In the genomic region with DNA sequence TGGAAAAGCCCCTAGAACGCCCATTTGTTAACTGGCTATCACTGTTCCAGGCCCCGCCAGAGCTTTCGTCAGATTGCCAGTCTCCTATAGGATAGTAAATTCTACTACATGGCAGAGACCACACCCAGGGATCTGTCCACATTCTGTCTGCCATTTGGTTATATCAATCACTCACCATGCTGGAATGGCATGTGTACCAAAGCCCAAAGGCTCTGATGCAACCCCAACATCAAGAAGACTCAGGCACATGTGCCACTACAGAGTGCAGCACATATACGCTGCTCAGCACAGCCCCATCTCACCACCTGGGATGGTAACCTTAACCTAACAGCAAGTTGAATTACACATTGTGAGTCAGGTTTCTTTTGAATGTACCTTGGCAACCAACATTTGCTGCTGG, we compare ENCODE assay signal across 19 mouse cellular contexts. TPM values are rescaled to one million over a fixed set of nuclear protein-coding genes. Genes with fewer than 3 reads are reported as not detected.
A peak's percentile ranks its signal among the peaks of the same experiment; 100 is the strongest.
DNase-seq lines count a peak whose midpoint lies in the region; ATAC-seq and TF ChIP-seq lines count a peak whose summit lies in the region.
"Had no signal": no experiment of that assay in that cellular context is flagged by ENCODE, and none has a peak within 500 bp of the region (broad histone marks: within the 10 kb centered on the region; RNA-seq: fewer than 3 reads in every experiment).

No protein-coding gene starts in this region.

- no peak overlapping the region for H3K27ac ChIP-seq in midbrain, embryonic 15.5 days

- H3K36me3 ChIP-seq in C2C12 (ENCODE audit: control insufficient read depth, insufficient read depth) (peaks cover 3% of the 10 kb centered on the region), myocyte (ENCODE audit: control insufficient read depth, insufficient read depth) (no peaks in the 10 kb centered on the region)
- peaks cover 6% of the 10 kb centered on the region for H3K36me3 ChIP-seq in midbrain, embryonic 15.5 days (replicated peaks)

- TF ChIP-seq CTCF in C2C12 (IDR thresholded peaks at IDR 0.05; ENCODE audit: control insufficient read depth, insufficient read depth, insufficient read length): no peak

- H3K4me3 ChIP-seq in C2C12 (ENCODE audit: insufficient read depth, poor library complexity, severe bottlenecking): no peak overlapping the region
- H3K4me3 ChIP-seq in myocyte: no peak overlapping the region
- no peak overlapping the region for H3K4me3 ChIP-seq in midbrain, embryonic 15.5 days

- no peaks in the 10 kb centered on the region for H3K27me3 ChIP-seq in C2C12 (ENCODE audit: control insufficient read depth, insufficient read depth, insufficient read length)
- H3K27me3 ChIP-seq in myocyte (ENCODE audit: control insufficient read depth, insufficient read depth, insufficient read length): no peaks in the 10 kb centered on the region
- H3K27me3 ChIP-seq in midbrain, embryonic 15.5 days (replicated peaks): no peaks in the 10 kb centered on the region
- H3K27me3 ChIP-seq: CH12.LX, Patski had no signal

- H3ac ChIP-seq in C2C12 (ENCODE audit: control insufficient read depth, insufficient read length, low read depth) (no peak overlapping the region), myocyte (ENCODE audit: control insufficient read depth, insufficient read length) (no peak overlapping the region)

- H3K4me2 ChIP-seq in myocyte (ENCODE audit: low read depth): peak overlapping the region; percentile 61
- H3K4me2 ChIP-seq in midbrain, embryonic 15.5 days: no peak overlapping the region

- no peak for DNase-seq in layer of hippocampus, adult 8-10 months (ENCODE audit: low spot score in 2 of 2)
- DNase-seq: adrenal gland, adult 2 months; adrenal gland, adult 8-10 months; adrenal gland, postnatal 10 days; adrenal gland, postnatal 14 days; adrenal gland, postnatal 25 days; adrenal gland, postnatal 36 days; B cell, adult 2 months; cerebellum, adult 11 months; cerebellum, adult 11-12 months; cerebellum, adult 18-20 months; cerebellum, adult 2 months had no signal

- no peak for ATAC-seq in midbrain, embryonic 15.5 days (replicated peaks)
- ATAC-seq: activated CD4-positive, CD25-positive, alpha-beta regulatory T cell, adult 4 months; CD4-positive, CD25-positive, alpha-beta regulatory T cell, adult 4 months; Patski had no signal

- WGBS in midbrain, embryonic 15.5 days: 94% methylated on average over 4 of the region's 4 CpGs

- no peaks in the 10 kb centered on the region for H3K9me3 ChIP-seq in midbrain, embryonic 15.5 days

- H3K79me3 ChIP-seq in C2C12 (ENCODE audit: low read depth): no peaks in the 10 kb centered on the region

- no peaks in the 10 kb centered on the region for H3K4me1 ChIP-seq in midbrain, embryonic 15.5 days

- no peaks in the 10 kb centered on the region for H3K79me2 ChIP-seq in C2C12 (ENCODE audit: control insufficient read depth, insufficient read depth)
- H3K79me2 ChIP-seq in myocyte (ENCODE audit: control insufficient read depth, insufficient read depth): no peaks in the 10 kb centered on the region

- TF ChIP-seq POLR2A in myocyte (IDR thresholded peaks at IDR 0.05; ENCODE audit: insufficient read length, low read depth): peak; percentile 42

- no peak overlapping the region for H3K9ac ChIP-seq in midbrain, embryonic 15.5 days

TF ChIP-seq in C2C12, 6 proteins besides CTCF, POLR2A, EP300 and RAD21:
- TF ChIP-seq FOSL1 (IDR thresholded peaks at IDR 0.05; ENCODE audit: insufficient read depth, low read length, poor library complexity, severe bottlenecking) (no peak), CEBPB (IDR thresholded peaks at IDR 0.05; ENCODE audit: low read depth) (peak; percentile 4), USF1 (IDR thresholded peaks at IDR 0.05; ENCODE audit: low read depth) (no peak), MAX (IDR thresholded peaks at IDR 0.05) (no peak), MYOD1 (IDR thresholded peaks at IDR 0.05; ENCODE audit: control insufficient read depth, insufficient read length, low read depth) (peak; percentile 78), MYOG (IDR thresholded peaks at IDR 0.05; ENCODE audit: control insufficient read depth, extremely low read depth, insufficient read length) (no peak)

TF ChIP-seq in myocyte, 11 proteins besides CTCF, POLR2A, EP300 and RAD21:
- peak in 1 of 3 experiments; percentile 35 for TF ChIP-seq MYOG (IDR thresholded peaks at IDR 0.05; ENCODE audit: control insufficient read depth in 1 of 3, insufficient read depth in 1 of 3, insufficient read length in 2 of 3, low read depth in 2 of 3)
- peak; percentile 90 for TF ChIP-seq MAX (IDR thresholded peaks at IDR 0.05; ENCODE audit: low read depth)
- TF ChIP-seq USF1 (IDR thresholded peaks at IDR 0.05; ENCODE audit: low read depth): no peak
- no peak for TF ChIP-seq POLR2AphosphoS2 (IDR thresholded peaks at IDR 0.05; ENCODE audit: insufficient read length, low read depth)
- TF ChIP-seq CEBPB (IDR thresholded peaks at IDR 0.05; ENCODE audit: insufficient read depth, poor library complexity, severe bottlenecking): peak; percentile 87
- peak; percentile 14 to 89 (median 70) for TF ChIP-seq MYOD1 (IDR thresholded peaks at IDR 0.05; ENCODE audit: control insufficient read depth in 1 of 3, insufficient read length in 2 of 3, low read depth in 2 of 3)
- no peak for TF ChIP-seq REST (IDR thresholded peaks at IDR 0.05; ENCODE audit: insufficient read depth, insufficient read length)
- no peak for TF ChIP-seq SRF (IDR thresholded peaks at IDR 0.05; ENCODE audit: control insufficient read depth, insufficient read length, low read depth)
- TF ChIP-seq TCF3 (IDR thresholded peaks at IDR 0.05; ENCODE audit: insufficient read length, low read depth): peak; percentile 10
- TF ChIP-seq TCF12 (IDR thresholded peaks at IDR 0.05; ENCODE audit: insufficient read depth, poor library complexity, severe bottlenecking): peak; percentile 54
- no peak for TF ChIP-seq E2F4 (IDR thresholded peaks at IDR 0.05; ENCODE audit: insufficient read depth)

RNA-seq across cellular contexts. Expression of gene Zfyve21, which starts 32.0 kb away (rescaled TPM):
- polyA plus RNA-seq in C2C12 (2012; fragmentation: generic; extraction: Trizol) (40.0 TPM), myocyte (2012; fragmentation: generic; extraction: Trizol) (77.7 TPM)
- total RNA-seq in layer of hippocampus, adult 8-10 months (2022): 10 to 100 TPM; 21.5 to 26.5 (median 23.9) TPM
- 32.3 and 39.5 TPM in 2 replicates for polyA plus RNA-seq in midbrain, embryonic 15.5 days (2015; fragmentation: Nextera tagmentation; extraction: Ambion mirVana)

RNA-seq across cellular contexts. Expression of gene Xrcc3, which starts 32.3 kb away (rescaled TPM):
- polyA plus RNA-seq in C2C12 (2012; fragmentation: generic; extraction: Trizol) (4.8 TPM), myocyte (2012; fragmentation: generic; extraction: Trizol) (4.9 TPM)
- total RNA-seq in layer of hippocampus, adult 8-10 months (2022): 1 to 10 TPM; 3.7 to 5.2 (median 4.5) TPM
- 2.9 and 3.1 TPM in 2 replicates for polyA plus RNA-seq in midbrain, embryonic 15.5 days (2015; fragmentation: Nextera tagmentation; extraction: Ambion mirVana)
